Mouse (Mus musculus): ENCODE data around the gene Vav2.

- TF ChIP-seq CTCF (IDR thresholded peaks at IDR 0.05; ENCODE audit: control insufficient read depth, insufficient read depth, insufficient read length): no peak
- no peak for TF ChIP-seq USF1 (IDR thresholded peaks at IDR 0.05; ENCODE audit: low read depth)
These were observed 82.8 kb downstream of the Vav2 start for GRCm38 (mm10) chr2:27343984-27344453.
